In genomic region chr4:120586986-120587385, GRCm38 (mm10) we compare ENCODE assay signal across 31 mouse cellular contexts. TPM values are rescaled to one million over a fixed set of nuclear protein-coding genes. Genes with fewer than 3 reads are reported as not detected.
"Had no signal": no experiment of that assay in that cellular context is flagged by ENCODE, and none has a peak within 500 bp of the region (broad histone marks: within the 10 kb centered on the region; RNA-seq: fewer than 3 reads in every experiment).

No protein-coding gene starts in this region.

- H3K9ac ChIP-seq: heart, embryonic 12.5 days; hindbrain, embryonic 12.5 days; hindbrain, embryonic 14.5 days; intestine, embryonic 15.5 days; limb, embryonic 12.5 days had no signal

- H3K4me3 ChIP-seq: gastrocnemius, adult 2 months; heart, embryonic 10.5 days; heart, embryonic 12.5 days; hindbrain, embryonic 10.5 days; hindbrain, embryonic 12.5 days; intestine, embryonic 15.5 days; layer of hippocampus, adult 2 months; left cerebral cortex, adult 2 months; limb, embryonic 10.5 days; limb, embryonic 12.5 days had no signal

- H3K27ac ChIP-seq: gastrocnemius, adult 2 months; heart, embryonic 10.5 days; hindbrain, embryonic 10.5 days; hindbrain, embryonic 12.5 days; hindbrain, embryonic 14.5 days; intestine, embryonic 15.5 days; layer of hippocampus, adult 2 months; left cerebral cortex, adult 2 months; limb, embryonic 10.5 days; limb, embryonic 12.5 days had no signal

- H3K9me3 ChIP-seq: heart, embryonic 10.5 days; heart, embryonic 12.5 days; hindbrain, embryonic 10.5 days; hindbrain, embryonic 12.5 days; intestine, embryonic 15.5 days; limb, embryonic 10.5 days; limb, embryonic 12.5 days had no signal

- H3K4me2 ChIP-seq: heart, embryonic 12.5 days; hindbrain, embryonic 12.5 days; hindbrain, embryonic 14.5 days; intestine, embryonic 15.5 days; limb, embryonic 12.5 days; liver, embryonic 11.5 days had no signal

- H3K36me3 ChIP-seq: heart, embryonic 10.5 days; heart, embryonic 12.5 days; hindbrain, embryonic 10.5 days; hindbrain, embryonic 12.5 days; intestine, embryonic 15.5 days; limb, embryonic 10.5 days; limb, embryonic 12.5 days had no signal

- H3K27me3 ChIP-seq: intestine, embryonic 15.5 days had no signal

- ATAC-seq: hindbrain, embryonic 16.5 days; inflammation-experienced regulatory T-cells, adult 6 months; intestine, embryonic 15.5 days; intestine, postnatal 0 days had no signal

- DNase-seq: gastrocnemius, adult 2 months; gastrocnemius, postnatal 10 days; gastrocnemius, postnatal 25 days; heart, adult 18-20 months; heart, postnatal 10 days; heart, postnatal 4 days; kidney, adult 18-20 months; kidney, adult 8-10 months; kidney, postnatal 10 days; kidney, postnatal 25 days; kidney, postnatal 4 days; liver had no signal

RNA-seq across cellular contexts. Expression of gene Gm8439, which starts 1.6 kb away (rescaled TPM):
- polyA plus RNA-seq: heart, embryonic 12.5 days; heart, embryonic 14.5 days; heart, embryonic 16.5 days; hindbrain, embryonic 10.5 days; hindbrain, embryonic 12.5 days; hindbrain, embryonic 14.5 days; hindbrain, embryonic 16.5 days; inflammation-experienced regulatory T-cells, adult 6 months; intestine, embryonic 15.5 days; intestine, postnatal 0 days; kidney, embryonic 14.5 days; kidney, embryonic 16.5 days; limb, embryonic 10.5 days; limb, embryonic 12.5 days; limb, embryonic 14.5 days; liver, embryonic 11.5 days had no signal

RNA-seq across cellular contexts. Expression of gene Slfnl1, which starts 55.0 kb away (rescaled TPM):
- polyA plus RNA-seq: heart, embryonic 12.5 days; heart, embryonic 14.5 days; hindbrain, embryonic 10.5 days; hindbrain, embryonic 12.5 days; hindbrain, embryonic 14.5 days; hindbrain, embryonic 16.5 days; inflammation-experienced regulatory T-cells, adult 6 months; intestine, embryonic 15.5 days; intestine, postnatal 0 days; kidney, embryonic 14.5 days; kidney, embryonic 16.5 days; limb, embryonic 10.5 days; limb, embryonic 12.5 days; liver, embryonic 11.5 days had no signal
